25 mouse cellular contexts compared by ENCODE assay signal in genomic region chr5:64475736-64476519, GRCm38 (mm10).
DNase-seq lines count a peak whose midpoint lies in the region; ATAC-seq and TF ChIP-seq lines count a peak whose summit lies in the region.
"Had no signal": no experiment of that assay in that cellular context is flagged by ENCODE, and none has a peak within 500 bp of the region (broad histone marks: within the 10 kb centered on the region; RNA-seq: fewer than 3 reads in every experiment).

No protein-coding gene starts in this region.

- H3K27ac ChIP-seq in hindbrain, embryonic 12.5 days: no peak overlapping the region
- no peak overlapping the region for H3K27ac ChIP-seq in hindbrain, embryonic 14.5 days
- H3K27ac ChIP-seq in midbrain, embryonic 13.5 days: no peak overlapping the region
- H3K27ac ChIP-seq in midbrain, postnatal 0 days (ENCODE audit: low read depth, low read length): no peak overlapping the region
- H3K27ac ChIP-seq: embryonic facial prominence, embryonic 13.5 days; gastrocnemius, adult 2 months; heart, embryonic 10.5 days; limb, embryonic 12.5 days; macrophage; stomach, embryonic 15.5 days had no signal

- no peak overlapping the region for H3K9ac ChIP-seq in hindbrain, embryonic 12.5 days
- no peak overlapping the region for H3K9ac ChIP-seq in hindbrain, embryonic 14.5 days
- H3K9ac ChIP-seq in midbrain, embryonic 13.5 days (replicated peaks): no peak overlapping the region
- no peak overlapping the region for H3K9ac ChIP-seq in midbrain, postnatal 0 days (replicated peaks; ENCODE audit: low read length, poor library complexity, severe bottlenecking)
- H3K9ac ChIP-seq: embryonic facial prominence, embryonic 13.5 days; limb, embryonic 12.5 days; liver, postnatal 0 days; stomach, embryonic 15.5 days had no signal

- WGBS in hindbrain, embryonic 12.5 days: 67% methylated on average over 8 of the region's 8 CpGs
- 57% methylated on average over 8 of the region's 8 CpGs for WGBS in hindbrain, embryonic 14.5 days
- 49% methylated on average over 8 of the region's 8 CpGs for WGBS in midbrain, embryonic 13.5 days
- WGBS in midbrain, postnatal 0 days: 54% methylated on average over 8 of the region's 8 CpGs

- H3K36me3 ChIP-seq in hindbrain, embryonic 12.5 days: no peaks in the 10 kb centered on the region
- no peaks in the 10 kb centered on the region for H3K36me3 ChIP-seq in hindbrain, embryonic 14.5 days (replicated peaks; ENCODE audit: control insufficient read depth, insufficient read depth)
- H3K36me3 ChIP-seq in midbrain, embryonic 13.5 days: no peaks in the 10 kb centered on the region
- H3K36me3 ChIP-seq in midbrain, postnatal 0 days (ENCODE audit: insufficient read depth, low read length): no peaks in the 10 kb centered on the region
- H3K36me3 ChIP-seq: embryonic facial prominence, embryonic 13.5 days; heart, embryonic 10.5 days; limb, embryonic 12.5 days; stomach, embryonic 15.5 days had no signal

- no peak for TF ChIP-seq CTCF in midbrain, postnatal 0 days (IDR thresholded peaks at IDR 0.05)

- H3K27me3 ChIP-seq in hindbrain, embryonic 12.5 days: peaks cover 7% of the 10 kb centered on the region; the same call in 1 of the 2 replicates
- H3K27me3 ChIP-seq in hindbrain, embryonic 14.5 days (ENCODE audit: control insufficient read depth, insufficient read depth, low read length): no peaks in the 10 kb centered on the region
- H3K27me3 ChIP-seq in midbrain, embryonic 13.5 days: no peaks in the 10 kb centered on the region
- no peaks in the 10 kb centered on the region for H3K27me3 ChIP-seq in midbrain, postnatal 0 days (ENCODE audit: insufficient read depth, low read length)
- H3K27me3 ChIP-seq: embryonic facial prominence, embryonic 13.5 days; limb, embryonic 12.5 days; stomach, embryonic 15.5 days had no signal

- ATAC-seq in hindbrain, embryonic 12.5 days (ENCODE audit: low FRiP score): peak; percentile 41; the same call in 1 of the 2 replicates
- ATAC-seq in hindbrain, embryonic 14.5 days (ENCODE audit: low FRiP score): no peak
- ATAC-seq in midbrain, embryonic 13.5 days: peak; percentile 50; the same call in 1 of the 2 replicates
- no peak for ATAC-seq in midbrain, postnatal 0 days (ENCODE audit: low FRiP score)
- ATAC-seq in granulocyte monocyte progenitor cell, adult 5-6 weeks (replicated peaks; ENCODE audit: poor library complexity, severe bottlenecking): no peak
- ATAC-seq: inflammation-experienced regulatory T-cells, adult 6 months; liver, postnatal 0 days; lung, postnatal 0 days had no signal

- peak; percentile 18 for DNase-seq in adrenal gland, adult 8-10 months
- no peak for DNase-seq in adrenal gland, postnatal 4 days (ENCODE audit: low spot score in 2 of 2)
- DNase-seq in hindbrain, embryonic 14.5 days (ENCODE audit: low spot score): no peak
- DNase-seq in midbrain, postnatal 0 days (ENCODE audit: low spot score): no peak
- no peak for DNase-seq in right cerebral cortex, postnatal 14 days
- DNase-seq: cerebellum, adult 18-20 months; cerebellum, postnatal 36 days; gastrocnemius, adult 2 months; heart, postnatal 4 days; kidney, adult 2 months; kidney, postnatal 14 days; liver, postnatal 0 days; thymus, postnatal 25 days had no signal

- H3K4me1 ChIP-seq in hindbrain, embryonic 12.5 days: peaks cover 7% of the 10 kb centered on the region; the same call in 1 of the 2 replicates
- peaks cover 8% of the 10 kb centered on the region; the same call in 1 of the 2 replicates for H3K4me1 ChIP-seq in hindbrain, embryonic 14.5 days (replicated peaks; ENCODE audit: control insufficient read depth, insufficient read depth, low read length)
- no peaks in the 10 kb centered on the region; the same call in 1 of the 2 replicates for H3K4me1 ChIP-seq in midbrain, embryonic 13.5 days (replicated peaks)
- H3K4me1 ChIP-seq in midbrain, postnatal 0 days (ENCODE audit: insufficient read depth, low read length): no peaks in the 10 kb centered on the region
- H3K4me1 ChIP-seq: limb, embryonic 12.5 days had no signal

- no peaks in the 10 kb centered on the region; the same call in 1 of the 2 replicates for H3K9me3 ChIP-seq in hindbrain, embryonic 12.5 days (replicated peaks)
- no peaks in the 10 kb centered on the region for H3K9me3 ChIP-seq in hindbrain, embryonic 14.5 days (ENCODE audit: control insufficient read depth, low read length)
- no peaks in the 10 kb centered on the region for H3K9me3 ChIP-seq in midbrain, embryonic 13.5 days
- no peaks in the 10 kb centered on the region for H3K9me3 ChIP-seq in midbrain, postnatal 0 days (ENCODE audit: low read length)
- H3K9me3 ChIP-seq: embryonic facial prominence, embryonic 13.5 days; heart, embryonic 10.5 days; limb, embryonic 12.5 days; stomach, embryonic 15.5 days had no signal

- no peak overlapping the region for H3K4me3 ChIP-seq in hindbrain, embryonic 12.5 days
- no peak overlapping the region for H3K4me3 ChIP-seq in hindbrain, embryonic 14.5 days (replicated peaks; ENCODE audit: low read length)
- H3K4me3 ChIP-seq in midbrain, embryonic 13.5 days (replicated peaks): no peak overlapping the region
- H3K4me3 ChIP-seq in midbrain, postnatal 0 days (ENCODE audit: low read depth, low read length): no peak overlapping the region
- H3K4me3 ChIP-seq: embryonic facial prominence, embryonic 13.5 days; erythroblast, embryonic 14.5 days; gastrocnemius, adult 2 months; heart, embryonic 10.5 days; limb, embryonic 12.5 days; stomach, embryonic 15.5 days had no signal

- no peak overlapping the region for H3K4me2 ChIP-seq in hindbrain, embryonic 12.5 days (replicated peaks)
- H3K4me2 ChIP-seq in hindbrain, embryonic 14.5 days (replicated peaks): no peak overlapping the region
- H3K4me2 ChIP-seq in midbrain, embryonic 13.5 days (replicated peaks): no peak overlapping the region
- H3K4me2 ChIP-seq in midbrain, postnatal 0 days (ENCODE audit: low read depth, low read length, poor library complexity, severe bottlenecking): no peak overlapping the region
- H3K4me2 ChIP-seq: embryonic facial prominence, embryonic 13.5 days; limb, embryonic 12.5 days; liver, embryonic 11.5 days; stomach, embryonic 15.5 days had no signal

Comparison
In these comparisons a context has a peak if more than half of its experiments do, and no peak if none do; other contexts are left out.
1. ATAC-seq: peak in hindbrain, embryonic 12.5 days (single experiment) and midbrain, embryonic 13.5 days (single experiment); none in hindbrain, embryonic 14.5 days (single experiment), midbrain, postnatal 0 days (single experiment) and granulocyte monocyte progenitor cell, adult 5-6 weeks (single experiment).